Mouse (Mus musculus): ENCODE data around the gene Ip6k2.

Ip6k2 gene

DNA sequence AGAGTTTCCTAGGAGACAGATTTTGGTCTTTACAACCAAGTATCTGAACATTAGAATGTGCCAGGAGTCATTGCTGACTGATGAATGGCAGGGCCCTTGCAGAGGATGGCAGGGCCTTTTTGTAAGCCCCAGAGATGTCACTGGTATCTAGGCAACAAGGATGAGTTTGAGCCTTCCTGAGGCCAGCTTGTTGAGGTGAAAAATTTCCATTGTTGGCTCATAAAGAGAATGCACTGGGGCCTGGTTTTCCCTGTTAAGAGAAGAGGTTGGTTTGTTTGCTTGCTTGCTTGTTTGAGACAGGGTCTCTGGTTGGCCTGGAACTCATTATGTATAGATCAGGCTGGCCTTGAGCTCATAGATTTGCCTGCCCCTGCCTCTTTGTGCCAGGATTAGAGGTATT is 1.8 kb downstream of the Ip6k2 start:
- DNase-seq: no peak

GRCm38 (mm10) chr9:108786494-108786893 is 2.9 kb downstream of the Ip6k2 start:
- DNase-seq: no peak

GRCm38 (mm10) chr9:108787080-108787479 is 3.5 kb downstream of the Ip6k2 start:
- no peak for DNase-seq

DNA sequence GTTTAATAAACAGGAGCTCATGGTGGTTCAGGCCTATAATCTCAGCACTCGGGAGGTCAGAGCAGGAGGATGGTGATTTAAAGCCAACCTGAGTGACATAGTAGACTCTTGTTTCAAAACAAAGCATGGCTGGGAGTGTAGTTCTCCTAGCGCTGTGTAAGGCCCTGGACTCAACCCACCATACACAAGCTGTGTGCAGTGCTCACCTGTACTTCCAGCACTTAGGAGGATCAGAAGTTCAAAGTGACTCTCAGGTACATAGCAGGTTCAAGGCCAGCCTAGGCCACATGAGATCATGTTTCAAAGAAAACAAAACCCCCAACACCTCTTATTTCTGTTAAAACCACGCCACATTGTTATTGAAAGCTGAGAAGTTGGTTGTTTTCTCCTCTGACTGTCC is 5.1 kb downstream of the Ip6k2 start:
- no peak for DNase-seq

DNA sequence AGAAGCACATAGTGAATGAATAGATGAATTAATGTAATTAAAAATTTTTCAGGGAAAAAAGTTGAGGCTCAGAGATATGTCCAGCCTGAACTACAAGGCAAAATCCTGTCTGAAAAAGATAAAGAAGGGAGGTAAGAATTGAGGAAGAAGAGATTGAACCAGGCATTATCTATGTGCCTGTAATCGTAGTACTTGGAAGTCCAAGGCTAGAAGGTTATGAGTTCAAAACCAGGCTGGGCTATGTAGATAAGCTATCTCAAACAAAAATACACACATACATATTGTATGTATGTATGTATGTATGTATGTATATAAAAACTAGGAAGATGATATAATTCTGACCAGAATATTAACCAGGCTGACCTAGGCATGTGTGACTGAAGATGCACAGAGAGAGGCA is 8.7 kb downstream of the Ip6k2 start:
- no peak for DNase-seq

GRCm38 (mm10) chr9:108792730-108793129 is 9.1 kb downstream of the Ip6k2 start:
- peak; percentile 51 to 72 for DNase-seq

DNA sequence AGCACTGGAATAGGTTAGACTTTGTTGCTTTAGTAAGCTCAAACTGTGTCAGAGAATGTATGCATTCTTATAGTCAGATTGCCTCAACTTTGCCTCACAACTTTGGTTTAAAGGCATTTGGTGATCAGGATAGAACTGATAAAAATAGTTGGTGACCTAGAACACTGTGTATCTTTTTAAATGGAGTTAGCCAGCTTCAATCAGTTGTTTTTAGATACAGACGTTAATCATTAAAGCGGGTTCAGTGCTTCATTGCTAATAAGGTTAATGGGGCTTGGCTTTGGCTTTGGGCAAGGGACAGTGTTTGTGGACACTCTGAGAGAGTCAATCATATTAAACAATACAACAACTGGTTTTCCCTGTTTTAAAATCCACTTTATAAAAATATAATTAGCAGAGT is 11.7 kb downstream of the Ip6k2 start:
- no peak for DNase-seq

DNA sequence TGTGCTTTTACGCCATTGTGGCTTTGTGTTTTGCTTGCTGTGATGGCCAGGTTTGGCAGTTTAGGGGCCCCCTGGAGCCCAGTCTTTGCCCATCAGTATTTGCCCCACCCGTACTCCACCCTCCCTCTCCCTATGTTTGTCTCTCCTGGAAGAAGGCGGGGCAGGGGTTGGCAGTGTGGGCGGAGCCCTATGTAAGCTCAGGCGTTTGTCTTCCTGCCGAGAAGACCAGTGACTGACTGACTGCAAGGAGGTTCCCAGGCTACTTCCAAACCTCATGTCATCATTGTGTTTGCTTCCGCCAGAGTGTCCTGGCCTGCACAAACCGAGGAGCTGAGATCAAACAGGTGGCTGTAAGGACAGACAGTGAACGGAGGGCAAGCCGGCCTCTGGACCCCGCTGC is 12.2 kb downstream of the Ip6k2 start:
- peak; percentile 37 to 53 for DNase-seq

DNA sequence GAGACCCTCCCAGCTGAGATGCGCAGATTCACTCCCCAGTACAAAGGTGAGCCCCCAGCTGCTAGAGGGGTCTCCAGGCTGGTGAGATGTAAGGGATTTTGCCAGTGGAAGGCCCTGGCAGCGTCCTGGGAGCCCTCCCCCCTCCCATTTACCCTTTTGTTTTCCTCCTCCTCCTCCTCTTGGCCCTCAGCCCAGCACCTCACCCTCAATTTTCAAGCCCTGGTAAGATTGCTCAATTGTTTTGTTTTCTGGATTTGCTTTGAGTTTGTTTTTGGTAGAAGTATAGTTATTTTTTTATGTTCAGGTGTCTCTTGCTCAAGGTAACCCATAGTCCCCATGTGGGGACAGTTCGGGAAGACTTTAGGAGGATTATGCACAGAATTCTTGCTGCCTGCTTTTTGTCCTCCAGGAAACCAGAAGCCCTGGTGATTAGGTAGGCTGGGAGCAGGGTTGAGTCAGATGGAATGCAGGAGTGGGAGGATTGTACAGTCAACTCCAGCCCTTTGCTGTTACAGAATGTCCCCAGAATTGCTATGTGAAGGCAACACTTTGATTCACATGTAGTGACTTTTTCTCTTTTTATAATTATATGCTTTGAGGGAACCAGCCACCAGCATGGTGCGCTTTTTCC is 12.9 kb downstream of the Ip6k2 start:
- DNase-seq: no peak

DNA sequence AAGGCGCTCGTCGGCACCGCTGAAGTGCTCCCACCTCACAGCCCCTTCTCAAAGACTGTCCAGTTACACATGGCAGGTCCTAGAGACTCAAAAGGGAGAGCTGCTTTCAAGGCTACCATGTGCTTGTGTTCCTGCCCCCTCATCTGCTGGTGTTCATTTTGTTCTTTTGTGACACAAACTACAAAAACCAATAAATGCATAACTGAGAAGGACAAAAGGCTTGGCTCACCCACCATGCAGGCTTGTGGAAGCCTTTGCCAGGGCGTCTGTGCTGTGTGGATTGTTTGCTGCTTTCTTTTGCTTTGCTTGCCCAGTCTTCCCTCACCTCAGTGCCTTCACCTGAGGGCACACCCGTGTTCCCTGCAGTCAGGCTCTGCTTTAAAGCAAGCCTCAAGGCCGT is 13.9 kb downstream of the Ip6k2 start:
- DNase-seq: no peak

- no peak for DNase-seq
Measured at GRCm38 (mm10) chr9:108798508-108799075, 15.0 kb downstream of the Ip6k2 start.

GRCm38 (mm10) chr9:108799564-108799963 is 16.0 kb downstream of the Ip6k2 start:
- DNase-seq: no peak

DNA sequence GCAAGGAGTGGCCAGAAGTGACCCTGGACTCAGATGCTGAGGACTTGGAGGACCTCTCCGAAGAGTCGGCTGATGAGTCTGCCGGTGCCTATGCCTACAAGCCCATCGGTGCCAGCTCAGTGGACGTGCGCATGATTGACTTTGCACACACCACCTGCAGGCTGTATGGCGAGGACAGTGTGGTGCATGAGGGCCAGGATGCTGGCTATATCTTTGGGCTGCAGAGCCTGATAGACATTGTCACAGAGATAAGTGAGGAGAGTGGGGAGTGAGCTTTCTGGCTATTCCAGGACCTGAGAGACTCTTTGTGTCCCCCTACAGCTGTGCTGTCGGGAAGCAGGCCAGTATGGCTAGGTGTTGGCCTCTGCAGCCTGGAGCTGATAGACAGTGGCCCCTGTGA is 22.2 kb downstream of the Ip6k2 start:
- no peak for DNase-seq

DNA sequence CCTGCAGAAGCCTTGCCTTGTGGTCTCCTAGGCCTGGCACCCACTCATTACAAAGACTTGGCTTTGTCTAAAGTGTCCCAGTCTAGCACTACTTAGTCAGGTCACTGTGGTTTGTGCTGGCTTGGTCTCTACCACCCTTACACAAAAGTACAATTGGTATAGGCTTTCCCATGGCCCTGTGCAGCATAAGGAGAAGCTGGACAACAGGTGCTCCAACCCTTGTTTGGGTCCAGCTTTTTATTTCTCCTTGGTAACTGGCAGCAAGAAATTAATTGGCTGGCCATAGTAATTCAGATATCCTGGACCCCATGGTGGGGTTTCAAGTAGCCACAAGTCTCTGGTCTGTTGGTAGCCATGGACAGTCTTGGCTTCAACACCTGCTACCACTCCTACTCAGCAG is 22.8 kb downstream of the Ip6k2 start:
- DNase-seq: no peak

- no peak for DNase-seq
Measured at GRCm38 (mm10) chr9:108806831-108807230, 23.2 kb downstream of the Ip6k2 start.

DNA sequence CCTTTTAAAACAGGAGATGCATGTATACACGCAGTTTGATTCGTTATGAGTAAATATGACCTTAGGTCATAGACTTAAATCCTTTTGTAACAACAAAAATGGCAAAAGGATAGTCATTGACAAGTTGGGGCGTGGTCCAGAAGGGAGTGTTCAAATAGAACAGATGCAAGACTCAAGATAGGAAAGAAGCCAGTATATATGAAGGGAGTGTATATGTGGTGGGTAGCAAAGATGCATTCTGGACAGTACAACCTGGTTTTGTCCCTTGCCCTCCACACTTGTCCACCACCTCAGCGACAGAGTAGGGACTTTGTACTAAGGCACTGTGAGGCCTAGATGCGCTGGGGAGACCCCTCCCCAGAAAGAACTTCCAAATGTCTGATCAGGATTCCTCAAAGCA is 24.1 kb downstream of the Ip6k2 start:
- no peak for DNase-seq

GRCm38 (mm10) chr9:108808163-108808665 is 24.6 kb downstream of the Ip6k2 start, which contains the start of gene Nckipsd:
Gene Nckipsd, plus strand, starts transcription at chr9:108808368.
- peak; percentile 92 to 96 for DNase-seq

- no peak for DNase-seq
Measured at GRCm38 (mm10) chr9:108809188-108809587, 25.6 kb downstream of the Ip6k2 start.

- DNase-seq: no peak
Measured at GRCm38 (mm10) chr9:108809723-108810122, 26.1 kb downstream of the Ip6k2 start.

DNA sequence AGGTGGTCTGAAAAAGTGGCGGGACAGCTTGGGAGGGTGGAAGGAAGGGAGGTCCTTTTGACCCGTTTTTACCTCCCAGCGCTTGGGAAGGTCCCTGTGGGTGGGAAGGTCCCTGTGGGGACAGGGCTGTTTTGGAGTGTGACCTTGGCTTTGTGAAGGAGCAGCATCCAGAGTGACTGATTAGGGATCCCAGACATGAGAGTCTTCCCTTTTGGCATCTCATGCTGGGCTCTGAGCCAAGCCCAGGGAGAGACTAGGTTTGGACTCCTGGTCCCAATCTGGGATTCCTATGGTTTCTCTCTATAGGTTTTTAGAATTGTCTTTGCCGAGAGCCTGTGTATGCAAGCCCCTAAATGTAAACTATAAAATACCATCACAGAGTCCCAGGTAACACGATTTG is 26.9 kb downstream of the Ip6k2 start:
- DNase-seq: no peak

- DNase-seq: no peak
Measured at GRCm38 (mm10) chr9:108815557-108815956, 32.0 kb downstream of the Ip6k2 start.

DNA sequence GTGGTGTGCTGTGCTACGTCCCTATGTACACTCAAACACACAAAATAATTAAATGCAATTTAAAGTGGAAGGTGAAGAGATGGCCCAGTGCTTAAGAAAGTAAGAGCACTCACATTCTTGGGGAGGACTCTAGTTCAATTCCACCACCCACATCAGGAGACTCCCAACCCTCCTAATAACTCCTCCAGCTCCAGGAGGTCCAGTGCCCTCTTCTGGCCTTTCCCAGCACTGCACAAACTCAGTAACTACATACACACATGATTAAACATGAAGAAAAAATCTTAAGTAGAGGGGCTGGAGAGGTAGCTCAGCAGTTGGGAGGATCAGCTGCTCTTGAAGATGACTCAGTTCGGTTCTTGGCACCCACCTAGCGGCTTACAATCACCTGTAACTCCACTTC is 35.9 kb downstream of the Ip6k2 start:
- peak; percentile 39 to 56 for DNase-seq

DNA sequence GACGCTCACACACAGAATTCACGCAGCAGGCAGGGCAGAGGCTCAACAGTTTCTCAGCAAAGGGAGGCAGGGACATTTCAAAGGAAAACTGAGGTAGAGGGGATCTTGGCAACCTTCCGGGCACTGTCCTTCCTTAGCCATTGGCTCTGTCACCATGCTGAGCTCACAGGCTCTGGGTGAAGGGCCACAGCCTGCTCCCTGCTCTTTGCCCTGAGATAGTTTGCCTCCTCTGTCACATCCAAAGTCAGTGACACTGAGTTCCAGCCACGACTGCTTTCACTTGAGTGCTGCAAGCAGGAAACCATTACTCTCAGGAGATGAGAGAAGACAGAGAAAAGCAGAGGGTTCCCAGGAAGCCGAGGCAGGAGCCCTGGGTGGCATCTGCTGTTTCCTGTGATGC is 36.5 kb downstream of the Ip6k2 start:
- no peak for DNase-seq

GRCm38 (mm10) chr9:108824144-108824685 is 40.6 kb downstream of the Ip6k2 start:
- DNase-seq: no peak
